ENCODE assay signal across 11 mouse cellular contexts in the genomic region with DNA sequence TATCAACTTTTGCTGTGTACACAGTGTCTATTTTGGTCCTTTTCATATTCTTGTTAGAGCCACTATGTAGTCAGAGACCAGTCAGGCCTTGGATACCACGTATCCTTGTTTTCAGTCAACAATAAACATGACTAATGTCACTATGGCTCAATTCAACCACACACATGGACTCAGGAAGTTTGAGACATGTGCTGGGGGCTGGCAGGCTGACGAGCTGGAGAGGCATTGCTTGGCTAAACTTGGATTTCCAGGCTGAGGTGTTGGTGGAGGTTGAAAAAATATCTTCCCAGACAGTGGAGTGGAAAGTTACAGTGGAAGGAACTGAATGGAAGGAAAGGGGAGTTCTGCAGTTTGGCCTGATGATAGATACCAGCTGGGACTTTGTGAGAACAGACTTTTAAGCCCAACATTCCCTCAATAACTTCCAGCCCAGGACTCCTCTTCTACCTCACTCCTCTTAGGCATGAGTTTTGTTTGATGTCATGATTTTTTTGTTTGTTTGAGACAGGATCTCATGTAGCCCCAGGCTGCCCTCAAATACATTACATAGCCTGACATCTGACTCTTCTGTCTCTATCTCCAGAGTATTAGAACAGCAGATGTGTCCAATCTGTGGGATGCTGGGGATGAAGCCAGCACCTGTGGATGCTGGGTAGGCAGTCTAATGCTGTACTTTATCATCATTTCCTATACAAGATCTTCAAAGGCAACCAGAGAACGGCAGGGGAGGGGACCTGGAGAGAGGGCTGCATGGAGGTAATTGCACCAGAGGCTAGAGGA. TPM values are rescaled to one million over a fixed set of nuclear protein-coding genes. Genes with fewer than 3 reads are reported as not detected.
DNase-seq lines count a peak whose midpoint lies in the region; TF ChIP-seq lines count a peak whose summit lies in the region.
"Had no signal": no experiment of that assay in that cellular context is flagged by ENCODE, and none has a peak within 500 bp of the region (broad histone marks: within the 10 kb centered on the region; RNA-seq: fewer than 3 reads in every experiment).

No protein-coding gene starts in this region.

- H3K79me3 ChIP-seq in C2C12 (ENCODE audit: low read depth), result no peaks in the 10 kb centered on the region

- no peaks in the 10 kb centered on the region for H3K36me3 ChIP-seq in kidney, adult 2 months (ENCODE audit: control insufficient read depth, insufficient read depth, low read length)
- H3K36me3 ChIP-seq in C2C12 (ENCODE audit: control insufficient read depth, insufficient read depth), result no peaks in the 10 kb centered on the region

- no peak overlapping the region for H3K4me3 ChIP-seq in kidney, adult 2 months (ENCODE audit: insufficient read depth, low read depth, low read length)
- no peak overlapping the region for H3K4me3 ChIP-seq in C2C12 (ENCODE audit: insufficient read depth, poor library complexity, severe bottlenecking)
- H3K4me3 ChIP-seq: hindbrain, embryonic 12.5 days; layer of hippocampus, adult 2 months had no signal

- no peaks in the 10 kb centered on the region for H3K27me3 ChIP-seq in kidney, adult 2 months (replicated peaks; ENCODE audit: control insufficient read depth, insufficient read depth, low read length)
- H3K27me3 ChIP-seq in C2C12 (ENCODE audit: control insufficient read depth, insufficient read depth, insufficient read length), result no peaks in the 10 kb centered on the region
- H3K27me3 ChIP-seq: hindbrain, embryonic 12.5 days had no signal

- 44% methylated on average over 3 of the region's 3 CpGs for WGBS in kidney, adult 2 months

- peak overlapping the region; percentile 68 for H3K27ac ChIP-seq in kidney, adult 2 months (ENCODE audit: insufficient read depth, low read depth, low read length)
- H3K27ac ChIP-seq: hindbrain, embryonic 12.5 days; layer of hippocampus, adult 2 months had no signal

- peaks cover 12% of the 10 kb centered on the region for H3K4me1 ChIP-seq in kidney, adult 2 months (ENCODE audit: control insufficient read depth, insufficient read depth, low read length)
- H3K4me1 ChIP-seq: hindbrain, embryonic 12.5 days had no signal

- H3K79me2 ChIP-seq in C2C12 (ENCODE audit: control insufficient read depth, insufficient read depth), result no peaks in the 10 kb centered on the region

- no peak for TF ChIP-seq POLR2A in kidney, adult 2 months (IDR thresholded peaks at IDR 0.05; ENCODE audit: low read depth, low read length)

- peak; percentile 57 for DNase-seq in kidney, adult 2 months
- no peak for DNase-seq in kidney, postnatal 36 days
- peak; percentile 87 for DNase-seq in 3T3-L1 (ENCODE audit: low read depth, low spot score)
- DNase-seq in heart, postnatal 10 days, result peak; percentile 52 to 57
- DNase-seq in adrenal gland, adult 2 months, result no peak
- DNase-seq in urinary bladder, postnatal 25 days (ENCODE audit: low spot score), result no peak
- DNase-seq: adrenal gland, postnatal 25 days; cerebellum, postnatal 25 days had no signal

- intact Hi-C loops in heart, postnatal 10 days (cut with DNase I), result no loop called here

- no peak for TF ChIP-seq CTCF in kidney, adult 2 months (conservative IDR thresholded peaks at IDR 0.05; ENCODE audit: insufficient read depth, insufficient read length, low read depth, low read length)
- no peak for TF ChIP-seq CTCF in C2C12 (IDR thresholded peaks at IDR 0.05; ENCODE audit: control insufficient read depth, insufficient read depth, insufficient read length)

- no peak overlapping the region for H3ac ChIP-seq in C2C12 (ENCODE audit: control insufficient read depth, insufficient read length, low read depth)

TF ChIP-seq in C2C12, 6 proteins besides CTCF, POLR2A, EP300 and RAD21:
- peak; percentile 54 for TF ChIP-seq MAX (IDR thresholded peaks at IDR 0.05)
- TF ChIP-seq MYOG (IDR thresholded peaks at IDR 0.05; ENCODE audit: control insufficient read depth, extremely low read depth, insufficient read length), result no peak

RNA-seq across cellular contexts. Expression of a gene that starts 39.7 kb away (rescaled TPM):
- 18.8 and 19.8 TPM in 2 replicates for polyA plus RNA-seq in kidney, adult 2 months (2012; rRNA removed)
- 8.0 TPM for polyA plus RNA-seq in C2C12 (2012; fragmentation: generic; extraction: Trizol)
- total RNA-seq in heart, postnatal 10 days (2021), result 10 to 100 TPM; 57.9 to 66.5 TPM
- total RNA-seq in adrenal gland, adult 2 months (2021), result 10 to 100 TPM; 59.1 to 67.9 TPM
- polyA plus RNA-seq in adrenal gland, adult 2 months (2012; rRNA removed), result 12.5 and 16.7 TPM in 2 replicates

Comparison
In these comparisons a context has a peak if more than half of its experiments do, and no peak if none do; other contexts are left out.
1. DNase-seq: peak in kidney, adult 2 months (single experiment), 3T3-L1 (single experiment) and heart, postnatal 10 days (2 of 2); none in kidney, postnatal 36 days (0 of 2), adrenal gland, adult 2 months (single experiment) and urinary bladder, postnatal 25 days (single experiment).